8 mouse cellular contexts compared by ENCODE assay signal in the genomic region with DNA sequence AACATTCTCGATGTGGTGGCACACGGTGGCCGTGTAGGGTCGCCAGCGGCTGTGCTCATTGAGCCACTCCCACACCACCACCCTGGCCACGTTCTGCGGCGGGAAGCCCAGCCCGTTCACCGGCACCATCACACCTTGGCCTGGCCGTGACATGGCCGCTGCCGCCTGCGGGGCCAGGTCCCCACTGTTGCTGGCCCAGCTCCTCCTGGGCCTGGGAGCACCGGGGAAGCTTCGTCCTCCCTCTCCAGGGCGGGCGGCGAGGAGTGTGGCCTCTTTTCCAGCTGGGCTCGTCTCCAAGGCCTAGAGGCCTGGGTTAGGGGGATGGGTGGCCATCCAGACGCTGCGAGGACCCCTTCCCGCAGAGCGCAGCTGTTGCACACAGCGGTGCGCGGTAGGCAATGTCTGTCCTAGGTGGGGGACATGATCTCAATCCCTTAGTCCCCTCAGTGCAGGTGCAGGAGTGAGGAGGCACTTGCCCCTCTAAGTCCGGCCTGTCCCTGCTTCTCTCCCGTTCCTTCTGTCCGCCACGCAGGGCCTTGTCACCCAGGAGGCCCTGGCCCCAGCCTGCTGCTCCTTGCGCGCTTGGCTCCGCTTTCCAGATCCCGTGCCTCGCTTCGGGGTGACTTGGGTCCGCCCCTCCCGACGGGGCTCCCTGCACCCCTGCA. TPM values are rescaled to one million over a fixed set of nuclear protein-coding genes. Genes with fewer than 3 reads are reported as not detected.
A peak's percentile ranks its signal among the peaks of the same experiment; 100 is the strongest.
DNase-seq lines count a peak whose midpoint lies in the region; ATAC-seq and TF ChIP-seq lines count a peak whose summit lies in the region.

No protein-coding gene starts in this region.

- no peak for TF ChIP-seq CTCF in spleen, adult 2 months (IDR thresholded peaks at IDR 0.05; ENCODE audit: extremely low read depth, insufficient read depth, insufficient read length, insufficient replicate concordance)

- peaks cover 88% of the 10 kb centered on the region for H3K27me3 ChIP-seq in heart, embryonic 11.5 days (ENCODE audit: control insufficient read depth, insufficient read depth, low read length)
- no peaks in the 10 kb centered on the region for H3K27me3 ChIP-seq in spleen, adult 2 months (ENCODE audit: control insufficient read depth, insufficient read depth, low read length)
- no peaks in the 10 kb centered on the region for H3K27me3 ChIP-seq in forebrain, embryonic 14.5 days (replicated peaks; ENCODE audit: control insufficient read depth, insufficient read depth, low read length)
- peaks cover 21% of the 10 kb centered on the region for H3K27me3 ChIP-seq in neural tube, embryonic 15.5 days (replicated peaks)

- H3K4me2 ChIP-seq in heart, embryonic 11.5 days, result peak overlapping the region; percentile 66
- peak overlapping the region; percentile 87 for H3K4me2 ChIP-seq in forebrain, embryonic 14.5 days (ENCODE audit: low read length)
- H3K4me2 ChIP-seq in neural tube, embryonic 15.5 days, result peak overlapping the region; percentile 93

- ATAC-seq in heart, embryonic 11.5 days (replicated peaks; ENCODE audit: insufficient number of reproducible peaks, low FRiP score, low TSS enrichment), result 0 out of 2 replicates have a peak, but pooled peaks have one; percentile 20
- ATAC-seq in forebrain, embryonic 14.5 days, result peak; percentile 38
- peak; percentile 29 for ATAC-seq in neural tube, embryonic 15.5 days (ENCODE audit: low FRiP score)
- no peak for ATAC-seq in inflammation-experienced regulatory T-cells, adult 6 months

- no peaks in the 10 kb centered on the region for H3K9me3 ChIP-seq in heart, embryonic 11.5 days (replicated peaks; ENCODE audit: control insufficient read depth, low read length)
- no peaks in the 10 kb centered on the region for H3K9me3 ChIP-seq in forebrain, embryonic 14.5 days (replicated peaks; ENCODE audit: control insufficient read depth, low read length)
- H3K9me3 ChIP-seq in neural tube, embryonic 15.5 days (replicated peaks), result no peaks in the 10 kb centered on the region

- no peak overlapping the region for H3K9ac ChIP-seq in heart, embryonic 11.5 days (ENCODE audit: low read depth, low read length)
- peak overlapping the region; percentile 86 for H3K9ac ChIP-seq in forebrain, embryonic 14.5 days (ENCODE audit: low read length)
- peak overlapping the region; percentile 96 for H3K9ac ChIP-seq in neural tube, embryonic 15.5 days (replicated peaks)

- no peak overlapping the region for H3K27ac ChIP-seq in heart, embryonic 11.5 days (ENCODE audit: low read depth, low read length)
- peak overlapping the region; percentile 44 for H3K27ac ChIP-seq in spleen, adult 2 months (ENCODE audit: insufficient read depth, low read length)
- peak overlapping the region; percentile 73 for H3K27ac ChIP-seq in forebrain, embryonic 14.5 days (ENCODE audit: low read depth, low read length)
- H3K27ac ChIP-seq in neural tube, embryonic 15.5 days (replicated peaks), result peak overlapping the region; percentile 89

- peaks cover 15% of the 10 kb centered on the region for H3K4me1 ChIP-seq in heart, embryonic 11.5 days (ENCODE audit: control insufficient read depth, insufficient read depth, low read length)
- peaks cover 43% of the 10 kb centered on the region for H3K4me1 ChIP-seq in spleen, adult 2 months (ENCODE audit: control insufficient read depth, insufficient read depth, insufficient read length)
- H3K4me1 ChIP-seq in forebrain, embryonic 14.5 days (ENCODE audit: control insufficient read depth, insufficient read depth, low read length), result peaks cover 31% of the 10 kb centered on the region
- H3K4me1 ChIP-seq in neural tube, embryonic 15.5 days, result peaks cover 70% of the 10 kb centered on the region

- peak overlapping the region; percentile 42 for H3K4me3 ChIP-seq in heart, embryonic 11.5 days (ENCODE audit: low read depth, low read length)
- H3K4me3 ChIP-seq in spleen, adult 2 months (ENCODE audit: extremely low read depth, insufficient read depth, insufficient read length), result peak overlapping the region; percentile 79
- peak overlapping the region; percentile 71 for H3K4me3 ChIP-seq in forebrain, embryonic 14.5 days (ENCODE audit: low read depth, low read length)
- H3K4me3 ChIP-seq in neural tube, embryonic 15.5 days (replicated peaks), result peak overlapping the region; percentile 76

- TF ChIP-seq POLR2A in spleen, adult 2 months (IDR thresholded peaks at IDR 0.05; ENCODE audit: low read depth, low read length), result no peak

- no peaks in the 10 kb centered on the region for H3K36me3 ChIP-seq in heart, embryonic 11.5 days (ENCODE audit: control insufficient read depth, insufficient read depth, low read length)
- H3K36me3 ChIP-seq in spleen, adult 2 months (ENCODE audit: control insufficient read depth, insufficient read depth, low read length), result peaks cover 3% of the 10 kb centered on the region; the same call in 1 of the 2 replicates
- no peaks in the 10 kb centered on the region for H3K36me3 ChIP-seq in forebrain, embryonic 14.5 days (ENCODE audit: control insufficient read depth, insufficient read depth, low read length)
- no peaks in the 10 kb centered on the region for H3K36me3 ChIP-seq in neural tube, embryonic 15.5 days

- no peak for DNase-seq in heart, postnatal 36 days
- DNase-seq in spleen, adult 2 months (ENCODE audit: low read depth in 1 of 2, low spot score in 2 of 2), result no peak
- no peak for DNase-seq in spleen, postnatal 10 days (ENCODE audit: low spot score in 2 of 2)
- DNase-seq in forebrain, embryonic 14.5 days (ENCODE audit: low spot score), result peak; percentile 65
- peak; percentile 54 to 62 for DNase-seq in layer of hippocampus, postnatal 14 days (ENCODE audit: low spot score in 2 of 2)

- WGBS in heart, embryonic 11.5 days (ENCODE audit: insufficient replicate concordance), result 4% methylated on average over 40 of the region's 40 CpGs
- WGBS in spleen, adult 2 months, result 13% methylated on average over 40 of the region's 40 CpGs
- 3% methylated on average over 40 of the region's 40 CpGs for WGBS in forebrain, embryonic 14.5 days
- 3% methylated on average over 38 of the region's 40 CpGs for WGBS in neural tube, embryonic 15.5 days

- intact Hi-C loops in heart, postnatal 36 days (cut with DNase I), result no loop called here

RNA-seq across cellular contexts. Expression of a gene that starts 1.4 kb away (rescaled TPM):
- polyA plus RNA-seq in heart, embryonic 11.5 days (2014; fragmentation: Nextera tagmentation; extraction: Ambion mirVana), result 0.45 and 0.53 TPM in 2 replicates
- total RNA-seq in heart, postnatal 36 days (2021), result 1 to 10 TPM; 1.8 to 1.9 TPM
- polyA plus RNA-seq in spleen, adult 2 months (2012; rRNA removed), result 264 and 351 TPM in 2 replicates
- 27.5 and 35.5 TPM in 2 replicates for polyA plus RNA-seq in forebrain, embryonic 14.5 days (2014; fragmentation: Nextera tagmentation; extraction: Ambion mirVana)
- total RNA-seq in layer of hippocampus, postnatal 14 days (2021), result 10 to 100 TPM; 70.5 to 74.2 TPM
- 59.9 and 61.1 TPM in 2 replicates for polyA plus RNA-seq in neural tube, embryonic 15.5 days (2015; fragmentation: Nextera tagmentation; extraction: Ambion mirVana)
- polyA plus RNA-seq in inflammation-experienced regulatory T-cells, adult 6 months (2017; shearing (Covaris generic)), result 10 to 100 TPM; 41.0 to 52.7 (median 49.6) TPM

RNA-seq across cellular contexts. Expression of a gene that starts 39.4 kb away (rescaled TPM):
- polyA plus RNA-seq in heart, embryonic 11.5 days (2014; fragmentation: Nextera tagmentation; extraction: Ambion mirVana), result 0.07 and 0.13 TPM in 2 replicates
- total RNA-seq in heart, postnatal 36 days (2021), result 1 to 10 TPM in 1 of 2 experiments, under 1 TPM in 1; 0.80 to 2.4 TPM
- polyA plus RNA-seq in spleen, adult 2 months (2012; rRNA removed), result 7.2 and 9.0 TPM in 2 replicates
- polyA plus RNA-seq in forebrain, embryonic 14.5 days (2014; fragmentation: Nextera tagmentation; extraction: Ambion mirVana), result 0.11 and 0.42 TPM in 2 replicates
- under 1 TPM; 0.12 to 0.16 TPM for total RNA-seq in layer of hippocampus, postnatal 14 days (2021)
- 0.20 and 0.46 TPM in 2 replicates for polyA plus RNA-seq in neural tube, embryonic 15.5 days (2015; fragmentation: Nextera tagmentation; extraction: Ambion mirVana)
- 1 to 10 TPM in 1 of 3 experiments, under 1 TPM in 2; 0.71 to 2.2 (median 0.95) TPM for polyA plus RNA-seq in inflammation-experienced regulatory T-cells, adult 6 months (2017; shearing (Covaris generic))

Comparison
In these comparisons a context has a peak if more than half of its experiments do, and no peak if none do; other contexts are left out.
1. DNase-seq: peak in forebrain, embryonic 14.5 days (single experiment) and layer of hippocampus, postnatal 14 days (2 of 2); none in heart, postnatal 36 days (0 of 2), spleen, adult 2 months (0 of 2) and spleen, postnatal 10 days (0 of 2).
2. RNA of a gene that starts 1.4 kb away (polyA plus RNA-seq): 264 to 351 TPM in spleen, adult 2 months, 59.9 to 61.1 TPM in neural tube, embryonic 15.5 days, 41.0 to 52.7 TPM in inflammation-experienced regulatory T-cells, adult 6 months and 27.5 to 35.5 TPM in forebrain, embryonic 14.5 days; 0.45 to 0.53 TPM in heart, embryonic 11.5 days; every median in the first group is over 10 times any median in the second.
3. Peak in every context shown above with its lines, with median percentiles within 50 percentile points of each other: H3K4me2 ChIP-seq and H3K4me3 ChIP-seq.